In the genomic region with DNA sequence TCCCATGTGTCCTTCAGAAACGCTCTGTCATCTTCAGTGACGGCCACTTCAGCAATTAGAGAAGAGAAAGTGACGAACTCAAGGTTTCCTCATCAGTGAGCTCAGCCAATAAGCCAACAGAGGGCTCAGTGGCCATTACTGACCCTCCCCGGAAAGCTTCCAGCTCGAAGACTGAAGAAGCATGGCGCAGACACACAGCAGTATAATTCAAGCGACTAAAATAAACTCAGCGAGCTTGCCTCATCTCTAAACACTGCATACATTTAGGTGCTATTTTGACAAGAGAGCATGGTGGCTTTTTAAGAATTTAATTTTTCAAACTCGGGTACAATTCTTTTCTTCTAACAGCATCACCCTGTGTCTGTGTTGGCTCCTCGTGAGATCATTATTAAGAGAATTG, we compare ENCODE assay signal across 17 mouse cellular contexts.
A peak's percentile ranks its signal among the peaks of the same experiment; 100 is the strongest.
DNase-seq lines count a peak whose midpoint lies in the region; ATAC-seq and TF ChIP-seq lines count a peak whose summit lies in the region.
"Had no signal": no experiment of that assay in that cellular context is flagged by ENCODE, and none has a peak within 500 bp of the region (broad histone marks: within the 10 kb centered on the region; RNA-seq: fewer than 3 reads in every experiment).

No protein-coding gene starts in this region.

- H3K36me3 ChIP-seq in intestine, embryonic 15.5 days = no peaks in the 10 kb centered on the region
- H3K36me3 ChIP-seq in intestine, postnatal 0 days (ENCODE audit: control insufficient read depth, insufficient read depth) = no peaks in the 10 kb centered on the region
- no peaks in the 10 kb centered on the region for H3K36me3 ChIP-seq in limb, embryonic 11.5 days (ENCODE audit: control insufficient read depth, insufficient read depth, low read length)
- H3K36me3 ChIP-seq in limb, embryonic 10.5 days = no peaks in the 10 kb centered on the region
- no peaks in the 10 kb centered on the region for H3K36me3 ChIP-seq in hindbrain, embryonic 13.5 days
- H3K36me3 ChIP-seq: embryonic facial prominence, embryonic 10.5 days had no signal

- H3K27me3 ChIP-seq in intestine, embryonic 15.5 days (replicated peaks) = no peaks in the 10 kb centered on the region
- H3K27me3 ChIP-seq in intestine, postnatal 0 days (replicated peaks; ENCODE audit: control insufficient read depth, insufficient read depth, low read length) = no peaks in the 10 kb centered on the region
- H3K27me3 ChIP-seq in limb, embryonic 11.5 days (ENCODE audit: control insufficient read depth, insufficient read depth, low read length) = no peaks in the 10 kb centered on the region
- H3K27me3 ChIP-seq in limb, embryonic 10.5 days (ENCODE audit: low read depth, poor library complexity, severe bottlenecking) = no peaks in the 10 kb centered on the region
- no peaks in the 10 kb centered on the region for H3K27me3 ChIP-seq in hindbrain, embryonic 13.5 days

- H3K9ac ChIP-seq in intestine, embryonic 15.5 days = no peak overlapping the region
- H3K9ac ChIP-seq in intestine, postnatal 0 days (ENCODE audit: low read depth, low read length) = no peak overlapping the region
- no peak overlapping the region for H3K9ac ChIP-seq in limb, embryonic 11.5 days (ENCODE audit: low read length)
- no peak overlapping the region for H3K9ac ChIP-seq in hindbrain, embryonic 13.5 days

- no peak overlapping the region for H3K4me2 ChIP-seq in intestine, embryonic 15.5 days (replicated peaks)
- H3K4me2 ChIP-seq in intestine, postnatal 0 days (replicated peaks; ENCODE audit: low read depth) = no peak overlapping the region
- no peak overlapping the region for H3K4me2 ChIP-seq in limb, embryonic 11.5 days (ENCODE audit: low read depth, severe bottlenecking)
- no peak overlapping the region for H3K4me2 ChIP-seq in hindbrain, embryonic 13.5 days
- H3K4me2 ChIP-seq: liver, embryonic 11.5 days had no signal

- 0 out of 2 replicates have a peak, but pooled peaks cover 4% of the 10 kb centered on the region for H3K4me1 ChIP-seq in intestine, embryonic 15.5 days (replicated peaks)
- no peaks in the 10 kb centered on the region for H3K4me1 ChIP-seq in intestine, postnatal 0 days (replicated peaks; ENCODE audit: control insufficient read depth, insufficient read depth, low read length)
- no peaks in the 10 kb centered on the region for H3K4me1 ChIP-seq in limb, embryonic 11.5 days (ENCODE audit: control insufficient read depth, insufficient read depth, low read length)
- peaks cover 17% of the 10 kb centered on the region for H3K4me1 ChIP-seq in limb, embryonic 10.5 days
- peaks cover 21% of the 10 kb centered on the region for H3K4me1 ChIP-seq in hindbrain, embryonic 13.5 days (replicated peaks)

- DNase-seq in adrenal gland, adult 2 months = peak; percentile 7
- DNase-seq in adrenal gland, postnatal 25 days = no peak
- peak; percentile 19 for DNase-seq in limb, embryonic 11.5 days (ENCODE audit: low spot score)
- DNase-seq in limb, embryonic 10.5 days (ENCODE audit: low spot score) = no peak
- DNase-seq: cerebellum, adult 2 months; gastrocnemius, postnatal 10 days; kidney, adult 2 months; left cerebral cortex, postnatal 4 days; lung, adult 18-20 months; thymus, postnatal 36 days had no signal

- WGBS in intestine, embryonic 15.5 days = 48% methylated on average over 10 of the region's 10 CpGs
- 51% methylated on average over 10 of the region's 10 CpGs for WGBS in intestine, postnatal 0 days
- 59% methylated on average over 10 of the region's 10 CpGs for WGBS in limb, embryonic 11.5 days
- 62% methylated on average over 10 of the region's 10 CpGs for WGBS in limb, embryonic 10.5 days
- WGBS in hindbrain, embryonic 13.5 days = 52% methylated on average over 10 of the region's 10 CpGs

- TF ChIP-seq CTCF in intestine, postnatal 0 days (IDR thresholded peaks at IDR 0.05; ENCODE audit: low read depth) = no peak

- peak; percentile 51; the same call in 1 of the 2 replicates for ATAC-seq in intestine, embryonic 15.5 days
- ATAC-seq in intestine, postnatal 0 days = no peak
- ATAC-seq in limb, embryonic 11.5 days (ENCODE audit: insufficient number of reproducible peaks, low FRiP score, low TSS enrichment, low read depth) = no peak
- peak; percentile 52; the same call in 1 of the 2 replicates for ATAC-seq in megakaryocyte progenitor cell, adult 5-6 weeks (replicated peaks; ENCODE audit: poor library complexity)
- no peak for ATAC-seq in hindbrain, embryonic 13.5 days (ENCODE audit: low FRiP score)
- ATAC-seq: hindbrain, postnatal 0 days had no signal

- H3K9me3 ChIP-seq in intestine, embryonic 15.5 days = no peaks in the 10 kb centered on the region
- no peaks in the 10 kb centered on the region for H3K9me3 ChIP-seq in intestine, postnatal 0 days (ENCODE audit: control insufficient read depth)
- no peaks in the 10 kb centered on the region for H3K9me3 ChIP-seq in limb, embryonic 11.5 days (ENCODE audit: control insufficient read depth, low read length)
- H3K9me3 ChIP-seq in limb, embryonic 10.5 days (replicated peaks) = no peaks in the 10 kb centered on the region
- no peaks in the 10 kb centered on the region for H3K9me3 ChIP-seq in hindbrain, embryonic 13.5 days
- H3K9me3 ChIP-seq: embryonic facial prominence, embryonic 10.5 days had no signal

- no peak overlapping the region for H3K27ac ChIP-seq in intestine, embryonic 15.5 days
- no peak overlapping the region for H3K27ac ChIP-seq in intestine, postnatal 0 days (ENCODE audit: low read depth, low read length)
- H3K27ac ChIP-seq in limb, embryonic 11.5 days (replicated peaks; ENCODE audit: low read depth, low read length) = no peak overlapping the region
- H3K27ac ChIP-seq in limb, embryonic 10.5 days = no peak overlapping the region
- H3K27ac ChIP-seq in hindbrain, embryonic 13.5 days = no peak overlapping the region
- H3K27ac ChIP-seq: embryonic facial prominence, embryonic 10.5 days; hindbrain, postnatal 0 days had no signal

- no peak overlapping the region for H3K4me3 ChIP-seq in intestine, embryonic 15.5 days (replicated peaks)
- H3K4me3 ChIP-seq in intestine, postnatal 0 days (ENCODE audit: low read depth, low read length) = no peak overlapping the region
- H3K4me3 ChIP-seq in limb, embryonic 11.5 days (ENCODE audit: low read depth, low read length) = no peak overlapping the region
- no peak overlapping the region for H3K4me3 ChIP-seq in limb, embryonic 10.5 days
- H3K4me3 ChIP-seq in hindbrain, embryonic 13.5 days = no peak overlapping the region
- H3K4me3 ChIP-seq: embryonic facial prominence, embryonic 10.5 days had no signal

Comparison
In these comparisons a context has a peak if more than half of its experiments do, and no peak if none do; other contexts are left out.
1. DNase-seq: peak in adrenal gland, adult 2 months (single experiment) and limb, embryonic 11.5 days (single experiment); none in adrenal gland, postnatal 25 days (single experiment) and limb, embryonic 10.5 days (single experiment).
2. ATAC-seq: peak in intestine, embryonic 15.5 days (single experiment) and megakaryocyte progenitor cell, adult 5-6 weeks (single experiment); none in intestine, postnatal 0 days (single experiment), limb, embryonic 11.5 days (single experiment) and hindbrain, embryonic 13.5 days (single experiment).